Mouse (Mus musculus): ENCODE data around the gene Cdkn1a. TPM values are rescaled to one million over a fixed set of nuclear protein-coding genes. Genes with fewer than 3 reads are reported as not detected.
"Not testable (repeated sequence)": the region's sequence is repeated elsewhere in the genome, so short reads cannot be mapped to it uniquely, and the experiment has no call there.

Gene Cdkn1a
- polyA plus RNA-seq, 1 experiment from 2014 or later, result 38.5 TPM

DNA sequence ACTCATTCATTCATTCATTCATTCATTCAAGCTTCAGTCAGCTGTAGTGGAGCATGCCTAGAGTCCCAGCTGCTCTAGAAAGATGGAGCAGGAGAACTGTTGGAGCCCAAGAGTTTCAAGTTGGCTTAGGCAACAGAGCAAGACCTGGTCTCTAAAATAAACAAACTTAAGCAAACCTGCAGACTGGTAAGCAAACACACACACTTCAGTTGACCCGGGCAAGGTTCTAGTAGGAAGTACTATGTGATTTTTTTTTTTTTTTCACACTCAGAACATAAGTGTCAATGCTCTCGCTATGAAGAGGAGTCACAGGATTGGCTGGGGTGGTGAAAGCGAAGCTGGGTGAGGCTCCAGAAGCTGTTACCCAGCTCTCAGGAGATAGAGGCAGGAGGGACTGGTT is 31.2 kb upstream of the Cdkn1a start:
- 72% methylated on average over 3 of the region's 3 CpGs for WGBS
- no peak for ATAC-seq (ENCODE audit: extremely low read depth, insufficient number of reproducible peaks, low FRiP score, low TSS enrichment)
- peaks cover 74% of the 10 kb centered on the region for H3K4me1 ChIP-seq

DNA sequence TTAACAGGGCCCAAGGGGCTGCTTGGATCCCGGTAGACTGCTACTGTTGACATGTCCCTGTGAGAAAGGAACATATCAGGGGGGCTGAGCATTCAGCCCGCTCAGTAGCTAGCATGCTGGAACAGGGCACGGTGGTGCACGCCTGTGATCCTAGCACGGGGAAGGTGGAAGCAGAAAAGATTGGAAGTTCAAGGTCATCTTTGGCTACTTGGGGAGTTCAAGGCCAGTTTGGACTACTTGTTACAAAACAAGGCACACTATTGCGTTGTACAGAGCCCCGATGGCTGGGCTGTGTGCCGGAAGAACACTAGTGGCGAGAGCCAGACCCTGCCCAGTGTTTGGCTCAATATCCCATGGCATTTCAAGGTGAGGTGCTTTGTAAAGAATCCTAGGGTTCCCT is 29.8 kb upstream of the Cdkn1a start:
- Histone ChIP-seq H3K4me1 (peaks cover 68% of the 10 kb centered on the region), H3K4me3 (no peak overlapping the region), H3K9me3 (no peaks in the 10 kb centered on the region), H3K4me2 (no peak overlapping the region), H3K27me3 (replicated peaks) (no peaks in the 10 kb centered on the region), H3K27ac (replicated peaks) (no peak overlapping the region), H3K9ac (no peak overlapping the region), H3K36me3 (no peaks in the 10 kb centered on the region)
- ATAC-seq (ENCODE audit: extremely low read depth, insufficient number of reproducible peaks, low FRiP score, low TSS enrichment), result no peak
- 80% methylated on average over 9 of the region's 9 CpGs for WGBS

More for the DNA sequence above, 31.2 kb upstream of the Cdkn1a start:
- Histone ChIP-seq H3K4me3 (no peak overlapping the region), H3K27ac (replicated peaks) (no peak overlapping the region), H3K27me3 (replicated peaks) (no peaks in the 10 kb centered on the region), H3K36me3 (no peaks in the 10 kb centered on the region), H3K9me3 (no peaks in the 10 kb centered on the region), H3K9ac (no peak overlapping the region), H3K4me2 (no peak overlapping the region)

DNA sequence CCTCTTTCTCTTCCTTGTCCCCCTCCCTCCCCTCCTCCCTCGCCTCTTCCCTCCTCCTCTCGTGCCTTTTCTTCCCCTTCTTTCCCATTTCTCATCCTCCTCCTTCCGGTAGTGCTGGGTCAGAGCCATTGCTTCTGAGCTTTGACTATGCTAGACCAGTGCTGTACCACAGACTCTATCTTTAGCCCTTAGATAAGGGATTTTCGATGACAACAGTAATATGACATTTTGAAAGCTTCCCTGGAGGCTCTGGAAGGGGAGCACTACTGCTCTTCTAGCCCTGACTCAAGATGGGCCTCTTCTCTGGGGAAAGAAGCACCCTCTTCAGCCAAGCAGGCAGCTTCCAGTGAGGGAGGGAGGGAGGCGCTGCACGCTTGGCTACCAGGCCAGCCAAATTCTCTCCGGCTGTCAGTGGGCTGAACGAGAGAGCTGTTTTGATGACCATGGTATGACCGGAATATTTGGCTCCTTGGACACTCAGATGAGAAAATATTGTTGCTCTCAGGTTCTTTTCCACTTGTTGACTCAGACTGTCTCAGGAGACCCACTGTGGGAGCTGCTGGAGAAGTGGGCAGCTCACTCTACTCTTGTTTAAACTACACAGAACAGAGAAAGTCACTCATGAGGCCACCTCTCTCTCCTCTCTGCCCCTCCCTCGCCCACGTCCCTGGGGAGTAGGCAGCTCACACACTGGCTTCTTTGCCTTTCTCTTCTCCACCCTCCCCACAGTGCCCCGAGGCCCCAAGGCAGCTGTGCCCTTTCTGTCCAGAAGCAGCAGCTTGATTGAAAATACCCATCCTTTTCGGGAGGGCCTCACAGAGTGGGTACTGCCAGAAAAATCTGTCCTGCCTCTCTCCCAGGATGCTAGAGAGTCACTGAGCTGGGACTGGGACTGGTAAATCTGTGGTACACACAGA is 28.4 kb upstream of the Cdkn1a start:
- peak overlapping the region; percentile 63 for H3K27ac ChIP-seq (replicated peaks)
- peak overlapping the region; percentile 27 for H3K4me2 ChIP-seq
- peaks cover 54% of the 10 kb centered on the region for H3K4me1 ChIP-seq
- peak overlapping the region; percentile 66 for H3K9ac ChIP-seq
- no peaks in the 10 kb centered on the region for H3K27me3 ChIP-seq (replicated peaks)
- no peak overlapping the region for H3K4me3 ChIP-seq
- no peaks in the 10 kb centered on the region for H3K9me3 ChIP-seq
- 35% methylated on average over 13 of the region's 13 CpGs for WGBS
- H3K36me3 ChIP-seq, result no peaks in the 10 kb centered on the region
- no peak for ATAC-seq (ENCODE audit: extremely low read depth, insufficient number of reproducible peaks, low FRiP score, low TSS enrichment)

DNA sequence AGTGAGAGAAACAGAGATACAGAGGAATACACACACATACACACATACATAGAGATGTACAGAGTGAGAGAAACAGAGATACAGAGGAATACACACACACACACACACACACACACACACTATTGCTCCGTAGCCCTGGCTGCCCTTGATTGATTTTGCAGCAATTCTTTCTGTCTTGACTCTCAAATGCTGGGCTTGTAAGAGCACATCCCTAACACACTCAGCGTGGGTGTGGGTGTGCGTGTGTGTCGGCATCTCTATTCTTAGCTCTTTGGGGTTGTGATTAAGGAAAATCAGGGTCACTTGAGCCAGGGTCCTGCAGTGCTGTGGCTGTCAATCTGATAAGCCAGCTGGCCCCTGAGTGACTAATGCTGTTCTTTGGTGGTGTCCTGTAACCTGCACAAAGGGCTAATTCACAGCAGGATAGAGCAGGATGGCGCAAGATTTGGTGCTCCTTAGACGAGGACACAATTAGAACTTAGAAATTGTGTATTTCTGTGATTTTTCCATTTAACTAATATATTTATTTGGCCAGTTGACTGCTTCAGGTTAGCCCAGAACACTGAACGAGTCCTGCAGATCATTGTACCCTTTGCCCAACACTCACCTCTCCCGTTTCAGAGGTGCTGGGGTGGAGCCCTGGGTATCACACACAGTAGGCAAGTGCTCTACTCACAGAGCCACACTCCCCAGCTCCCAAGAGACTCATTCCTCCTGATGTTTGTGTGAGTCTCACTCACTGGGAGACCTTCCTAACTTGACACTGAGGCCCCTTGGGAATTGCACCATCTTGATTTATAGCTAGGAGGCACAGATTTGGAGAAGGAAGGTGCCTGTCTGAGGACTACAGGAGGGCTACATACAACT is 27.4 kb upstream of the Cdkn1a start:
- Histone ChIP-seq H3K4me1 (peaks cover 45% of the 10 kb centered on the region), H3K27ac (replicated peaks) (peak overlapping the region; percentile 63; the same call in 1 of the 2 replicates), H3K9ac (peak overlapping the region; percentile 66), H3K27me3 (replicated peaks) (no peaks in the 10 kb centered on the region), H3K4me2 (no peak overlapping the region), H3K9me3 (no peaks in the 10 kb centered on the region), H3K36me3 (no peaks in the 10 kb centered on the region), H3K4me3 (no peak overlapping the region)
- no peak for ATAC-seq (ENCODE audit: extremely low read depth, insufficient number of reproducible peaks, low FRiP score, low TSS enrichment)
- 41% methylated on average over 8 of the region's 8 CpGs for WGBS

DNA sequence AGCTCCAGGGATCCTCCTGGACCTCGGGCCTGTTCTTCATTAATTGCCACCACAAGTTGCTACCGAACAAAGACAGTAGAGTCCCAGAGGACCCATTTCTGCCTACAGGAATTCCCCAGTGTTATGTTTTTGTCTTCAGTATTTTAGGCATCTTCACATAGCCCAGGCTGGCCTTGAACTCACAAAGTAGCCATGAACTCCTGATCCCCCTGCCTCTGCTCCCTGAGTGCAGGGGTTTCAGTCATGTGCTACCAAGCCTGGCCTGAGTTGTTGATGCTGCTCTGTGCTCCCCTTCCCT is 26.8 kb upstream of the Cdkn1a start:
- Histone ChIP-seq H3K36me3 (no peaks in the 10 kb centered on the region), H3K9ac (peak overlapping the region; percentile 66; the same call in 1 of the 2 replicates), H3K27ac (replicated peaks) (no peak overlapping the region), H3K4me1 (peaks cover 44% of the 10 kb centered on the region), H3K4me3 (no peak overlapping the region), H3K4me2 (no peak overlapping the region), H3K9me3 (no peaks in the 10 kb centered on the region), H3K27me3 (replicated peaks) (no peaks in the 10 kb centered on the region)
- 71% methylated on average over 2 of the region's 2 CpGs for WGBS
- ATAC-seq (ENCODE audit: extremely low read depth, insufficient number of reproducible peaks, low FRiP score, low TSS enrichment), result no peak

DNA sequence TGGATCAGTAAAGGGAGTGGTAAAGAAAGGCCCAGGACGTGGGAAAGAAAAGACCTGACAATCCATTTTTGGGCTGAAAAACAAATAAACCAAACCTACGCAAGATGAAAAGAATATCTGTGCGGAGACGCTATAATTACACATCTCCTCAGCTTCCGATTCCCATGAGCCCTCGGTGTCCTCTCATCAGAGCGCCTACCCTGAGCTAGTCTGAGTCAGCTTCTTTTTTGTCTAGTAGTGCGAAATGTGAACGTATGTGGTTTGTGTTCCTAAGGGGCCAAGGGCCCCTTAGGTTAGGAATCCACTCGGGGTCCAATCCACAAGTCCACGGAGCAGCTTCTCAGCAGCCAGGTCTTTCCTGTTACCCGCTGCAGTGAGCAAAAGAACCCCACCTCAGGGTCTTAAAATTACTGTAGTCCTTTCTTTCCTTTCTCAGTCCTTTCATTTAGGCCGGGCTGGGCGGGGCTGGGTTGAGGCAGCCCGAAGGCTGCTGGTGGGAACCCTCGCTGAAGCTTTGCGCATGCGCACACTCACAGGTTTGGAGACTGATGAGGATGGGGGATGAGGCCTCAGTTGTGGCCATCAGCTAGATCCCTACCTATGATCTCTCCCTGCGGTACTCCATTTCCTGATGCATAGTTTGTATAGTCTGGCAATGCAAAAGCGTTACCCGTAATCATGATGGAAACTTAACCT is 25.4 kb upstream of the Cdkn1a start:
- WGBS, result 75% methylated on average over 21 of the region's 21 CpGs
- Histone ChIP-seq H3K9me3 (no peaks in the 10 kb centered on the region), H3K4me2 (no peak overlapping the region), H3K9ac (no peak overlapping the region), H3K27ac (replicated peaks) (no peak overlapping the region), H3K27me3 (replicated peaks) (no peaks in the 10 kb centered on the region), H3K36me3 (no peaks in the 10 kb centered on the region), H3K4me3 (no peak overlapping the region), H3K4me1 (peaks cover 52% of the 10 kb centered on the region)
- ATAC-seq (ENCODE audit: extremely low read depth, insufficient number of reproducible peaks, low FRiP score, low TSS enrichment), result no peak

DNA sequence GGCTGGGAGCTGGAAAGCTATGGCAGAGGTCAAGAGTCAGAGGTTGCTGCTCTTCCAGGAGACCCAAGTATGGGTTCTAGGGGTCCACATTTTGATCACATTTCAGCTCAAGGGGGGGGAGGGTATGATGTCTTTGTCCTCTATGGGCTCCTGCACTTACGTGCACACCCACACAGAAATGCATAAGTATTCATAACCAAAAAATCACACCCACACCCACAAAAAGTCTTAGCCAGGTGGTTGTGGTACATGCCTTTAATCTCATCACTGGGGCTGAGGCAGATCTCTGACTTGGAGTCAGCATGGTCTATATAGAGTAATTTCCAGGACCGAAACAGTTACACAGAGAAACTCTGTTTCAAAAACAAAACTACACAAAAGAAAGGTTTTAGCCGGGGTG is 24.8 kb upstream of the Cdkn1a start:
- WGBS, result 93% methylated on average over 3 of the region's 3 CpGs
- peaks cover 50% of the 10 kb centered on the region for H3K4me1 ChIP-seq
- no peak for ATAC-seq (ENCODE audit: extremely low read depth, insufficient number of reproducible peaks, low FRiP score, low TSS enrichment)

DNA sequence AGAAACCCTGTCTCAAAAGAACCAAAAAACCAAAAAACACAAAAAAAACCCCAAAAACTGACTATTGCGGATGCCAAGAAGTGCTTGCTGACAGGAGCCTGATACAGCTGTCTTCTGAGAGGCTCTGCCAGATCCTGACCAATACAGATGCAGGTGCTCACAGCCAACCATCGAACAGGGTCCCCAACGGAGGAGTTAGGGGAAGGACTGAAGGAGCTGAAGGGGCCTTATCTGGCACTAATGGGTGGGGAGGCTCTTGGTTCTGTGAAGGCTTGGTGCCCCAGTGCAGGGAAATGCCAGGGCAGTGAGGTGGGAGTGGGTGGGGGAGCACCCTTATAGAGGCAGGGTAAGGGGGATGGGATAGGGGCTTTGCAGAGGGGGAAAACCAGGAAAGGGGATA is 23.4 kb upstream of the Cdkn1a start:
- not testable (repeated sequence) for H3K4me3 ChIP-seq; H3K27ac ChIP-seq (replicated peaks); H3K4me2 ChIP-seq; ATAC-seq (ENCODE audit: extremely low read depth, insufficient number of reproducible peaks, low FRiP score, low TSS enrichment); H3K9ac ChIP-seq; H3K27me3 ChIP-seq (replicated peaks); H3K9me3 ChIP-seq; H3K36me3 ChIP-seq
- WGBS, result 56% methylated on average over 3 of the region's 3 CpGs
- H3K4me1 ChIP-seq, result peaks cover 45% of the 10 kb centered on the region

More for the DNA sequence above, 24.8 kb upstream of the Cdkn1a start:
- Histone ChIP-seq H3K4me3 (no peak overlapping the region), H3K4me2 (no peak overlapping the region), H3K27me3 (replicated peaks) (no peaks in the 10 kb centered on the region), H3K36me3 (no peaks in the 10 kb centered on the region), H3K27ac (replicated peaks) (no peak overlapping the region), H3K9me3 (no peaks in the 10 kb centered on the region), H3K9ac (no peak overlapping the region)

DNA sequence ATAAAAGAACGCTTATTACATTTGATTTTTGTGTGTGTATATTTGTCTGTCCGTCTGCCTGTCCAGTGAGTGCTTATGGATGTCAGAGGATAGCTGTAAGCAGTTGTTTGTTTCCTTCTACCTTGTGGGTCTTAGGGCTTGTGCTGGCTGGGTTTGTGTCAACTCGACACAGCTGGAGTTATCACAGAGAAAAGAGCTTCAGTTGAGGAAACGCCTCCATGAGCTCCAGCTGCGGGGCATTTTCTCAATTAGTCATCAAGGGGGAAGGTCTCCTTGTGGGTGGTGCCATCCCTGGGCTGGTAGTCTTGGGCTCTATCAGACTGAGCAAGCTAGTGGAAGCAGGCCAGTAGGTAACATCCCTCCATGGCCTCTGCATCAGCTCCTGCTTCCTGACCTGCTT is 22.9 kb upstream of the Cdkn1a start:
- peaks cover 45% of the 10 kb centered on the region for H3K4me1 ChIP-seq
- no peak overlapping the region for H3K4me3 ChIP-seq
- no peaks in the 10 kb centered on the region for H3K27me3 ChIP-seq (replicated peaks)
- no peaks in the 10 kb centered on the region for H3K9me3 ChIP-seq
- H3K36me3 ChIP-seq, result no peaks in the 10 kb centered on the region
- H3K4me2 ChIP-seq, result no peak overlapping the region
- H3K27ac ChIP-seq (replicated peaks), result no peak overlapping the region
- H3K9ac ChIP-seq, result no peak overlapping the region
- no peak for ATAC-seq (ENCODE audit: extremely low read depth, insufficient number of reproducible peaks, low FRiP score, low TSS enrichment)
- WGBS, result 59% methylated on average over 5 of the region's 5 CpGs

DNA sequence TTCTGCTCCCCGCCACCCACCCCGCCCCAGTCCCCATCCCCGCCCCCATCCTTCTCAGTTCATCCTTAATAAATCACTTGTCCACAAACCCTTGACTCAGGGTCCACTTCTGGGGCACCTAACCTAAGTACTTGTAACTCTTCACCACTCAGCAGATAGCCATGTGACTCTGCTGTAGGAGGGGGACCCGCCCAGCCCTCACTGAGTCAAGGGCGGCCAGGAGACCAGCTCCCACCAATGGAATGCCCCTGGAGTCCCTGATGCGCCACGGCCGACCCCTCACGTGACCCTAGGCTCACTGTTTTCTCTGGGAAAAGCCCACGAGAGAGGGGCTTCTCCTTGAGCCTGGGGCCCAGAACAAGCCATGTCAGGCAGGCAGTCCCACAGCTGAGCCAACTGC is 21.7 kb upstream of the Cdkn1a start:
- peak overlapping the region; percentile 8; the same call in 1 of the 2 replicates for H3K4me2 ChIP-seq
- H3K27me3 ChIP-seq (replicated peaks), result no peaks in the 10 kb centered on the region
- H3K4me1 ChIP-seq, result peaks cover 45% of the 10 kb centered on the region
- peak overlapping the region; percentile 24; the same call in 1 of the 2 replicates for H3K27ac ChIP-seq (replicated peaks)
- 48% methylated on average over 10 of the region's 10 CpGs for WGBS
- peak overlapping the region; percentile 28; the same call in 1 of the 2 replicates for H3K9ac ChIP-seq
- H3K4me3 ChIP-seq, result no peak overlapping the region
- peak; percentile 35; the same call in 1 of the 2 replicates for ATAC-seq (ENCODE audit: extremely low read depth, insufficient number of reproducible peaks, low FRiP score, low TSS enrichment)
- H3K9me3 ChIP-seq, result no peaks in the 10 kb centered on the region
- no peaks in the 10 kb centered on the region for H3K36me3 ChIP-seq

DNA sequence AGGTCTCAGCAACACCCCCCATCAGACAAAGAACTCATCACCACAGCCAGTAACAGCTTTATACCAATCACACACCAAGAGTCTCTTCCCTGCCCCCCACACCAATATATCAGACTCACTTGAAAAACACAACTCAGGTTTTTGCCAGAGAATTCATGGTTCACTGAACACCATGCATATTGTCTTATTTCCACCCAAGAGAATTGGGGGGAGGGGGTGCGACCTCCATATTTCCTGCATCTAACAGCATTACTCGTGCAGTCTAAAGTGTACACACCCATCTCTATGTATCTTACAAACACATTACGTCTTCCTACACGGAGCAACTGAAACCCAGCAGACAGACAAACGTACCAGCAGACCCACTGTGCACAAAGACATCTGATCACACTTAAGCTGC is 19.0 kb upstream of the Cdkn1a start:
- H3K4me1 ChIP-seq, result peaks cover 47% of the 10 kb centered on the region
- no peaks in the 10 kb centered on the region for H3K9me3 ChIP-seq
- H3K4me2 ChIP-seq, result no peak overlapping the region
- H3K36me3 ChIP-seq, result no peaks in the 10 kb centered on the region
- no peak for ATAC-seq (ENCODE audit: extremely low read depth, insufficient number of reproducible peaks, low FRiP score, low TSS enrichment)
- no peak overlapping the region for H3K9ac ChIP-seq
- WGBS, result 71% methylated on average over 5 of the region's 5 CpGs
- no peak overlapping the region for H3K4me3 ChIP-seq
- no peak overlapping the region for H3K27ac ChIP-seq (replicated peaks)
- H3K27me3 ChIP-seq (replicated peaks), result no peaks in the 10 kb centered on the region
